Mouse (Mus musculus) ES-Bruce4 (cell line): Measurements from ENCODE around the gene Bcar1. TPM values are rescaled to one million over a fixed set of nuclear protein-coding genes. Genes with fewer than 3 reads are reported as not detected.

Experiments
- H3K27ac ChIP-seq: 2 replicates; pipeline ENCODE4 v1.5.1; 2012; ENCODE audit warnings: low read length, inconsistent platforms; ENCODE audit not compliant: insufficient read depth
- H3K27me3 ChIP-seq: 2 replicates; pipeline ENCODE4 v1.6.1; 2012; ENCODE audit warnings: mild to moderate bottlenecking, low read length, inconsistent platforms; ENCODE audit not compliant: control insufficient read depth, poor library complexity, insufficient read depth, severe bottlenecking
- H3K36me3 ChIP-seq: 2 replicates; pipeline ENCODE4 v1.6.1; 2012; ENCODE audit warnings: inconsistent platforms, mild to moderate bottlenecking, low read length, moderate library complexity; ENCODE audit not compliant: control insufficient read depth, poor library complexity, insufficient read depth, severe bottlenecking
- H3K4me1 ChIP-seq: one replicate; pipeline ENCODE4 v1.8.1; 2011; ENCODE audit warnings: low read length; ENCODE audit not compliant: control insufficient read depth, insufficient read depth
- H3K4me3 ChIP-seq: 2 replicates; pipeline ENCODE4 v1.5.1; 2011; ENCODE audit warnings: low read depth, mild to moderate bottlenecking, low read length
- H3K9ac ChIP-seq: 2 replicates; pipeline ENCODE4 v1.6.1; 2012; ENCODE audit warnings: low read depth, mild to moderate bottlenecking, inconsistent platforms; ENCODE audit not compliant: poor library complexity, severe bottlenecking
- H3K9me3 ChIP-seq: replicated peaks from 2 replicates; pipeline ENCODE4 v1.6.1; 2012; ENCODE audit warnings: mild to moderate bottlenecking, low read length, inconsistent platforms; ENCODE audit not compliant: control insufficient read depth, poor library complexity, insufficient read depth, severe bottlenecking
- CTCF ChIP-seq: IDR thresholded peaks from one replicate; pipeline ENCODE4 v1.8.1; 2011; ENCODE audit warnings: low read depth, low read length
- EP300 ChIP-seq: IDR thresholded peaks from 2 replicates; pipeline ENCODE4 v1.6.1; 2011; ENCODE audit warnings: low read depth, low read length; ENCODE audit not compliant: insufficient read depth
- POLR2A ChIP-seq: IDR thresholded peaks from one replicate; pipeline ENCODE4 v1.8.1; 2011; ENCODE audit warnings: low read length; ENCODE audit not compliant: insufficient read depth
- polyA plus RNA-seq: library from polyadenylated mRNA; stranded (reverse); fragments of >200 nt; gene quantifications from 2 replicates; pipeline ENCODE4 v1.2.4, GENCODE M21; 2011; ENCODE audit warnings: low read depth; ENCODE audit not compliant: missing spikeins, insufficient read depth, insufficient read length

Gene Bcar1
- polyA plus RNA-seq, 1 experiment = 59.8 TPM

DNA sequence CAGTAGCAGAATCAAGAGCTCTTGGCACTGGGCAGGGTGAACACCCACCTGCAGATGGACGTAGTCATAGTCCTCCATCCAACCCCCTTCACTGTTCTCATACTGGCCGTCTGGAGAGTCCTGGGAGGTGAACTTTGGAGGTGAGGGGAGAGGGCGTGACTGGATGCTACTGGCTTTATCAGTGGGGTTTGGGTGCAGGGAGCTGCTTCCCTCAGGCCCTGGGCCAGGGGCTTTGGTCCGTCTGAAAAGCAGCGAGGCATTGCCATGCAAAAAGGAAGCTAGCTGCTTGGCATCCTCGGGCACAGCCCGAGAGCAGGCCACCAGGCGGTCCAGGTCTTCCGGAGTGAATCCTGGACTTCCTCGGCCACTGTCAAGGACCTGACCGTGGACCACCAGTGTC, 30.3 kb downstream of the Bcar1 start:
- Histone ChIP-seq H3K27me3 (no peaks in the 10 kb centered on the region), H3K36me3 (peaks cover 34% of the 10 kb centered on the region), H3K4me1 (peaks cover 4% of the 10 kb centered on the region), H3K27ac (no peak overlapping the region), H3K9ac (no peak overlapping the region), H3K9me3 (no peaks in the 10 kb centered on the region), H3K4me3 (no peak overlapping the region)
- TF ChIP-seq EP300 (no peak), POLR2A (no peak), CTCF (no peak)

DNA sequence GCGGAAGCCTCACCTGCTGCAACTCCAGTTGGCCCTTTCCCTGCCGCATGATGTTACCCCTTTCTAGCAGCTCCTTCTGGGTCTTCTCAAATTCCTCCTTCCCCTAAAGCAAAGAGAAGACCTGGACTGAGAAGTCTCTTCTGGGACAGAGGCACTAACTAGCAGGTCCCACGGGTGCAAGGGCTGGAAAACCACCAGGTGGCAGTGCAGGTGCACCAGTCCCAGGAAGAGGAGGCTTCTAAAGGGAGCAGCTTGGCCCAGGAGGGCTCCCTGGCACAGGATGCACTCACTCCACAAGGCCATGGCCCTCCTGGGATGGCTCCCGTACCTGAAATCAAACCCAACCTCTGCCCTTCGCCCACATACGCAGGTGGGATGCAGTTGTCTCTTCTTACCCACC, 31.0 kb downstream of the Bcar1 start:
- H3K4me1 ChIP-seq = peaks cover 4% of the 10 kb centered on the region
- H3K27me3 ChIP-seq = no peaks in the 10 kb centered on the region
- H3K9me3 ChIP-seq = no peaks in the 10 kb centered on the region
- TF ChIP-seq CTCF (peak; percentile 88), POLR2A (no peak)
- H3K27ac ChIP-seq = no peak overlapping the region
- no peak overlapping the region for H3K9ac ChIP-seq
- H3K36me3 ChIP-seq = peaks cover 34% of the 10 kb centered on the region
- no peak overlapping the region for H3K4me3 ChIP-seq

- TF ChIP-seq POLR2A (no peak), CTCF (no peak), EP300 (no peak)
- peaks cover 34% of the 10 kb centered on the region for H3K36me3 ChIP-seq
- H3K4me1 ChIP-seq = peaks cover 2% of the 10 kb centered on the region
- no peak overlapping the region for H3K4me3 ChIP-seq
- no peaks in the 10 kb centered on the region for H3K9me3 ChIP-seq
- no peaks in the 10 kb centered on the region for H3K27me3 ChIP-seq
- no peak overlapping the region for H3K9ac ChIP-seq
- H3K27ac ChIP-seq = no peak overlapping the region
Measured at GRCm38 (mm10) chr8:111712135-111712534, 31.5 kb downstream of the Bcar1 start.

- Histone ChIP-seq H3K36me3 (peaks cover 34% of the 10 kb centered on the region), H3K9me3 (no peaks in the 10 kb centered on the region), H3K4me1 (no peaks in the 10 kb centered on the region), H3K9ac (no peak overlapping the region), H3K27me3 (no peaks in the 10 kb centered on the region), H3K4me3 (no peak overlapping the region), H3K27ac (no peak overlapping the region)
- TF ChIP-seq POLR2A = no peak
- no peak for TF ChIP-seq EP300
- TF ChIP-seq CTCF = no peak
Measured at GRCm38 (mm10) chr8:111710777-111711485, 32.7 kb downstream of the Bcar1 start.

- H3K27me3 ChIP-seq = no peaks in the 10 kb centered on the region
- H3K36me3 ChIP-seq = peaks cover 22% of the 10 kb centered on the region
- peaks cover 7% of the 10 kb centered on the region for H3K4me1 ChIP-seq
- H3K9ac ChIP-seq = no peak overlapping the region
- no peak overlapping the region for H3K4me3 ChIP-seq
- H3K9me3 ChIP-seq = no peaks in the 10 kb centered on the region
- TF ChIP-seq EP300 = no peak
- TF ChIP-seq CTCF = no peak
- no peak for TF ChIP-seq POLR2A
- H3K27ac ChIP-seq = no peak overlapping the region
Measured at GRCm38 (mm10) chr8:111709223-111709622, 34.4 kb downstream of the Bcar1 start.

DNA sequence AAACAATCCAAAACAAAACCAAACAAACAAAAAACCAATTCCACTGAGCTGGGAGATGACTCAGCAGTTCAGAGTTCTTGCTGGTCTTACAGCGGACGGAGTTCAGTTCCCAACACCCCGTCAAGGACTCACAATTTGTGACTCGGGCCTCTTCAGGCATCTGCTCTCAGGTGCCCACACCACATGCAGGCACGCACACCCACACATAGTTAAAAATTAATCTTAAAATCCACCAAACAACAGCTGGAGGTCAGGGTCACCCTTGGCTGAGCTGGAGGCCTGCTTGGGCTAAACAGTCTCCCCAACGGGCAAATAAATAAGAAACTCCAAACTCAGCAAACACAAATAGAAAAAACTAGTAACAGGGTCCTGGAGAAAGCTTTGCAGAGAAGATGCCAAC, 35.3 kb downstream of the Bcar1 start:
- Histone ChIP-seq H3K27me3 (no peaks in the 10 kb centered on the region), H3K9me3 (no peaks in the 10 kb centered on the region), H3K4me3 (no peak overlapping the region), H3K27ac (no peak overlapping the region), H3K36me3 (peaks cover 19% of the 10 kb centered on the region), H3K4me1 (peaks cover 7% of the 10 kb centered on the region), H3K9ac (no peak overlapping the region)
- TF ChIP-seq EP300 = no peak

DNA sequence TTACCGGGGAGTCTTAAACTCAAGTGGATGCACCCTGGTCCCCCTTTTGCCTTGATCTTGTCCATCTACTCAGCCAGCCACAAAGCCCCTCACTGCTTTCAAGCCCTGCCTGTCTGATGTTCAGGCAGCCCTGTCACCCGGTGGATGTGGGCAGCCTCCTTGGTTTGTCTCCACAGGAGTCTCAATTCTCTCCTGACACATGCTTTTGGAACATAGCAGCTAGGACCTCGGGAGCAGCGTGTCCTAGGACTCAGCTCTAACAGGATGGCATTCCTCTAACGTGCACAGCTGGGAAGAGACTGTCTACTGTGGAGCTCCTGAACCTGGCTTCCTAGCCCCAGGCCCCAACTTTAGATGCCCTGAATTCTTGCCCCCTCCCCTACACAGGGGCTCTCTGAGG, 37.9 kb downstream of the Bcar1 start:
- no peak for TF ChIP-seq POLR2A
- no peak for TF ChIP-seq EP300
- no peak for TF ChIP-seq CTCF
- Histone ChIP-seq H3K9ac (no peak overlapping the region), H3K4me3 (no peak overlapping the region), H3K36me3 (peaks cover 7% of the 10 kb centered on the region), H3K9me3 (no peaks in the 10 kb centered on the region), H3K27ac (no peak overlapping the region), H3K4me1 (peaks cover 7% of the 10 kb centered on the region), H3K27me3 (no peaks in the 10 kb centered on the region)
